Mouse (Mus musculus) embryonic fibroblast, embryonic 13.5 days (primary cell): Measurements from ENCODE around the gene Lrrc26. TPM values are rescaled to one million over a fixed set of nuclear protein-coding genes. Genes with fewer than 3 reads are reported as not detected.

Source experiments
- H3K27ac ChIP-seq: 2 replicates; pipeline ENCODE4 v1.5.1; 2012; ENCODE audit warnings: low read length, control low read depth, inconsistent platforms; ENCODE audit not compliant: insufficient read depth
- H3K4me1 ChIP-seq: 2 replicates; pipeline ENCODE4 v1.6.1; 2011; ENCODE audit warnings: low read length; ENCODE audit not compliant: control insufficient read depth, insufficient read depth
- H3K4me3 ChIP-seq: 2 replicates; pipeline ENCODE4 v1.5.1; 2011; ENCODE audit warnings: mild to moderate bottlenecking, control low read depth, low read length; ENCODE audit not compliant: insufficient read depth
- CTCF ChIP-seq: IDR thresholded peaks from 2 replicates; pipeline ENCODE4 v1.5.1; 2011; ENCODE audit warnings: mild to moderate bottlenecking, control low read depth, low read length, moderate library complexity, borderline replicate concordance; ENCODE audit not compliant: insufficient read depth
- POLR2A ChIP-seq: IDR thresholded peaks from 2 replicates; pipeline ENCODE4 v1.6.1; 2011; ENCODE audit warnings: low read depth, mild to moderate bottlenecking, control low read depth, low read length, moderate library complexity
- polyA plus RNA-seq: library from polyadenylated mRNA; stranded (reverse); fragments of >200 nt; gene quantifications from 2 replicates; pipeline ENCODE4 v1.2.4, GENCODE M21; 2011; ENCODE audit warnings: low read depth; ENCODE audit not compliant: missing spikeins, insufficient read length

Lrrc26 gene
- polyA plus RNA-seq, 1 experiment, result not detected

- no peak overlapping the region for H3K27ac ChIP-seq
- H3K4me3 ChIP-seq, result no peak overlapping the region
- H3K4me1 ChIP-seq, result 0 out of 2 replicates have a peak, but pooled peaks cover under 1% of the 10 kb centered on the region
- no peak for TF ChIP-seq CTCF
- no peak for TF ChIP-seq POLR2A
Measured at GRCm38 (mm10) chr2:25258887-25259286, 30.8 kb upstream of the Lrrc26 start.

- peak overlapping the region; percentile 8 for H3K4me3 ChIP-seq
- peaks cover 9% of the 10 kb centered on the region for H3K4me1 ChIP-seq
- TF ChIP-seq CTCF, result no peak
- no peak for TF ChIP-seq POLR2A
- no peak overlapping the region for H3K27ac ChIP-seq
Measured at GRCm38 (mm10) chr2:25261870-25262269, 27.8 kb upstream of the Lrrc26 start.

- Histone ChIP-seq H3K27ac (no peak within 1 kb of the TSS), H3K4me1 (peaks cover 9% of the 10 kb centered on the region), H3K4me3 (peak within 1 kb of the TSS; percentile 70)
- TF ChIP-seq CTCF, result no peak
- peak; percentile 56 for TF ChIP-seq POLR2A
Measured at GRCm38 (mm10) chr2:25262291-25262767, 27.4 kb upstream of the Lrrc26 start, which contains the start of gene Tprn. TSS of gene Tprn (plus strand) at chr2:25262618.

- TF ChIP-seq POLR2A (no peak), CTCF (no peak)
- Histone ChIP-seq H3K27ac (no peak overlapping the region), H3K4me1 (peaks cover 9% of the 10 kb centered on the region), H3K4me3 (peak overlapping the region; percentile 70)
Measured at GRCm38 (mm10) chr2:25262795-25263622, 26.7 kb upstream of the Lrrc26 start.

GRCm38 (mm10) chr2:25263623-25264285, 26.0 kb upstream of the Lrrc26 start:
- TF ChIP-seq POLR2A, result no peak
- TF ChIP-seq CTCF, result no peak
- H3K27ac ChIP-seq, result no peak overlapping the region
- H3K4me3 ChIP-seq, result peak overlapping the region; percentile 70
- peaks cover 9% of the 10 kb centered on the region for H3K4me1 ChIP-seq

GRCm38 (mm10) chr2:25264286-25264660, 25.4 kb upstream of the Lrrc26 start:
- Histone ChIP-seq H3K4me1 (peaks cover 9% of the 10 kb centered on the region), H3K27ac (no peak overlapping the region), H3K4me3 (peak overlapping the region; percentile 70; the same call in 1 of the 2 replicates)
- TF ChIP-seq POLR2A, result no peak
- no peak for TF ChIP-seq CTCF

GRCm38 (mm10) chr2:25264851-25265250, 24.9 kb upstream of the Lrrc26 start:
- Histone ChIP-seq H3K27ac (no peak overlapping the region), H3K4me3 (no peak overlapping the region), H3K4me1 (peaks cover 9% of the 10 kb centered on the region)
- no peak for TF ChIP-seq POLR2A
- TF ChIP-seq CTCF, result no peak

- H3K4me3 ChIP-seq, result no peak overlapping the region
- TF ChIP-seq CTCF, result no peak
- no peak for TF ChIP-seq POLR2A
Measured at GRCm38 (mm10) chr2:25265897-25266656, 23.6 kb upstream of the Lrrc26 start.

GRCm38 (mm10) chr2:25266720-25267119, 23.0 kb upstream of the Lrrc26 start:
- Histone ChIP-seq H3K4me1 (peaks cover 9% of the 10 kb centered on the region), H3K4me3 (no peak overlapping the region), H3K27ac (no peak overlapping the region)
- no peak for TF ChIP-seq POLR2A
- no peak for TF ChIP-seq CTCF

More at GRCm38 (mm10) chr2:25265897-25266656, 23.6 kb upstream of the Lrrc26 start:
- H3K4me1 ChIP-seq, result peaks cover 9% of the 10 kb centered on the region
- H3K27ac ChIP-seq, result no peak overlapping the region
